Mouse (Mus musculus): ENCODE data around the gene Rab15.
"Not testable (repeated sequence)": the region's sequence is repeated elsewhere in the genome, so short reads cannot be mapped to it uniquely, and the experiment has no call there.

Rab15 gene

DNA sequence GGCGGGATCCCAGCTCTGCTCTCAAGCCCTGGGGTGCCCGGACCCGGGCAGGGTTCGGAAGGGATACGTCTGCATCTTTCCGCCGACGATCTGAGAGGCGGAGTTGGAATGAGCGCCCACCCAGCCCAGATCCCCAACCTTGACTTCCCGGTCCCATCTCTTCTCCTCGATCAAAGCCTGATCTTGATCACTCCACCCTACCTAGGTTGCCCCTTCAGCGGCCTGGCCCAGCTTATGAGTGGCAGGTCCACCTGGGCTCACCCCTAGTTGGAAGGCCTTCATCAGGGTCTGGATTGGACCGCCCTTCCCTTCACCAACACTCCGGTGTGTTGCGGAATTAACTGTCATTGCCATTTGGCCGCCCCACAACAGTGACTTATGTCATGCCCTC, at the start of gene Rab15:
Gene Rab15 (minus strand): TSS at position 258 of the 391 bp plus-strand sequence.
- no peak for DNase-seq

DNA sequence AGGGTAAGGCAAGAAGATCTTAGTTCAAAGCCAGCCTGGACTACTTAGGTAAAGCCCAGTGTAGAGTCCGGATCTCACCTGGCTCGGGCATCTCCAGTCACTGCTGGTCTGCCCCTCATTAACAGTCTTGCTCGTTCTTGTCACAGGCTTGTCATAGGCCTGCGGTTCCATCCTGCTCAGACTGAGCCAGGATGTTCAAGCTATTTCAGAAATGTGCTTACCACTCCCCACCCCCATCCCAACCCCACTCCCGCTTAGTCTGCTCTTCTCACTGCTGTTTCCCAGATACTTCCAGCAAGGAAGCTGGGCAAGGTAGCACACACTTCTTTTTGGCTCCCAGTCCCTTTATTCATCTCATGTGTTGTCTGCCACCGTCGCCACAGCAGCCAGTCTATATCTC, 46.9 kb upstream of the Rab15 start:
- DNase-seq, result no peak

DNA sequence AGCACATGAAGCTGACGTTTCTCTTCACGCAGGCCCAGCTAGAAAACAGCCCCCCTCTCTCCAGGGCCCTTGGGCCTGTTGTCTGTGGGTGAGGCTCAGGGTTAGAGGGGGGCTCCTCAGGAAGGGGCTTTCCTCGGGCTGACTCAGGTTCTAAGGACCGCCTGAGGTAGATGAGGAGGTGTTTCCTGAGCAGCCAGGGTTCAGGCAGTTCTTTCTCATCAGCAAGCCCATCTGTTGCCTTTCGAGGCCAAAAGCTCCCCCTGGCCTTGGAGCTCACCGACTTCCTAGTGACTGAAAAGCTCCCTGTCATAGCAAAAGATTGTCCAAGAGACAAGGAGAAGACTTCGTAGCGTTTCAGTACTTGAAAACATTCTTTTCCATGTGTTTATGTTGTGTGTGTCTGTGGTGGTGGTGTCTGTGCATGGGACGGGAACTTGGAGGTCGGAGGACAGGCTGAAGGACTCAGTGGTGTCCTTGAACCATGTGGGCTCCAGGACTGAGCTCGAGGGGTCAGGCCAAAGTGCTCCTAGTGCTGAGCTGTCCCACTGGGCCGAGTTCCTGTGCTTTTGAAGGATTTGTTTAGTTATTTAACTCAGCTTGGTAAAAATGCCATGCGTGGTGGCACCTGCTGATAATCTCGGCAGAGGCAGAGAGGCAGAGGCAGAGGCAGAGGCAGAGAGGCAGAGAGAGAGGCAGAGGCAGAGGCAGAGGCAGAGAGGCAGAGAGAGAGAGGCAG, 45.9 kb upstream of the Rab15 start:
- no peak for DNase-seq

DNA sequence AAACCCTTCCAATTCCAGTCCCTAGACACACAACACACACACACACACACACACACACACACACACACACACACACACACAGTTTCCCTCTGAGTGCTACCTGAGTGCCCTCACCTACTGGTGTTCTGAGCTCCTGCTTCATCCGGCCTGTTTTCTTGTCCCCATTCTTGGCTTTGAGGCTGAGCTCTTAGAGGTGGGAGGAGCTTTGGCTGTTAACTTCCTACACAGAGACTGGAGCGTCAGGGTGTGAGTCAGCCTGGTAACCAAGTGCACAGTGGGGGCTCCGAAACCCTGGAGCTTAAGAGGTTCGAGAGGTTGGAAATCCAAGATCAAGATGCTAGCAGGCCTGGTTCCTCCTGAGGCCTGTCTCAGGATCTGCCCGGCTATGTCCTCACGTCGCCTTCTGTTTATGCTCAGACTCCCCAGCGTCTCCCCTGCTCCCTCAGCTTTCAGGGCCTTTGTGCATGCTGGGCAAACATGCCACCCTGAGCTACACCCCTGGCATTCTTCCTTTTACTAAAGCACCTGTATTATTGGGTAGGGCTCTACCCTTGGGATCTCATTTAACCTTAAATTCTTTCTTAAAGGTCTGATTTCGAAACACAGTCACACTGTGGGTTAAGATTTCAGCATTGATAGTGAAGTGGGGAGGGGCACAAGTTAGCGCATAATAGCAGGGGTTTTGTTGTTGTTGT, 45.0 kb upstream of the Rab15 start:
- DNase-seq, result peak; percentile 27

DNA sequence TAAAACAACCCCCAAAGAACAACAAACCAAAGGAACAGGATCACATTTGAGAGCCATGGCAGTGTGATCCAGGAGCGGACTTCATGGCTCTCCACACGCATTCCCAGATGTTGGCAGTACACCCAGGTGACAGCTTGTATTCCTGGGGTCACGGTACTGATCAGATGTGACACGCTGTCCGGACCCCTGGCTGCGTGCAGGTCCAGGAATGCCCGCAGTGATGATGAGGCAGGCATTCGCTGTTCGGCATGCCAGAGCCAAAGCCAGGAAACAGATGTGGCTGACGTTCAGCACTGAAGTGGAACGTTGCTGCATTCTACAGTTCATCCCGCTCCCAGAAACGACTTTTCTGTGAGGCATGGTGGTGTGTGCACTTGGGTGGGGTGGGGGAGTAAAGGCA, 42.6 kb upstream of the Rab15 start:
- no peak for DNase-seq

DNA sequence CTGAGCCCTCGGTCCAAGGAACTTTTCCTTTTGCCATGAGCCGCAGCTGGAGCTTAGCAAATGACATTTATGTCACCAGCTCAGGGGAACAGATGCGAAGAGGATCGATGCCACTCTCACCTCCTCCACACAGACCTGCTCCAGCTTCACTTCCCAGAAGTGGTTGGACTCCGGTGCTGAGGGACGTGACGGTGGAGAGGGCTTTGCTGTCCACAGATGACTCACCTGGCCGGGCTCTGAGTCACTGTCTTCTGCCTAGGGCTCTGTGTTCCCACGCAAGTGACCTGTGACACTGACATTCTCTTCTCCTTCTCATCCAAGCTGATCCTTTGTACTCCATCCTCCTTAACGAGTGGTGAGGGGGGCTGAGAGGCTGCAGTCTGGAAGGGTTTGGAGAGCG, 40.9 kb upstream of the Rab15 start:
- DNase-seq, result no peak

DNA sequence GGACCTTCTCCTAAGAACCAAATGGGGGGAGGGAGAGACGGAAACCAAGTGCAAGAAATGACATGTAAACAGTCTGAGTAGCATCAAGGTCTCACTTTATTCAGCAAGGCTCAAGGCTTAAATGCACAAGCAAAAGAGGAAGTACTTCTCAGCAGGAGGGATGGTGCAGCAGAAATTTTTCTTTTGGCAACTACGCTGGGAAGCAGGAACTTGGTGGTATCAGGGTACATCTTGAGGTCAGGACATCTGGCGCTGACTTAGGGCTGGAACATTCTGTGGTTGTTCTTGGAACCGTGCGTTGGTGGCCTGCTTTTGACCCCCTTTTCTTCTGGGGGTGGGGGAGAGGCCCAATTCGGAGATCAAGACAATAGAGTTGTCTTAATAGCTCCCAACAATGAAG, 36.1 kb upstream of the Rab15 start:
- not testable (repeated sequence) for DNase-seq

DNA sequence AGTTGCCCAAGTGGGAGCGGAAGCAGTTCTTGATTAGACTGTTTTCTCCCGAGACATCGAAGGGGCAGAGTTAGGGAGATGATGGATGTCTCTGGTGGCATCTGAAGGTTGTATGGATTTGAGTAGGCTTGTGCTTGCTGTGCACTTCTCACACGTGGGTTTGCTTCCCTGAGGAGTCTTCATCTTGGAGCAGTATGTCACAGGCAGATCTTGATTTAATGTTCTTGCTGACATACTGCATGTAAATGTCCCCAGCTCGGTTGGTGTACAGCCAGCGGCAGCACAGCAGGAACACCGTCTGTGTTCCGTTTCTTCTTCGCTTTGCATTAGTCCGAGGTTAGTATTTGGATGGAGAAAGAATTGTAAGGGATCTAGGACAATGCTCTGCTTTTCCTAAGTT, 34.4 kb upstream of the Rab15 start:
- DNase-seq, result no peak

DNA sequence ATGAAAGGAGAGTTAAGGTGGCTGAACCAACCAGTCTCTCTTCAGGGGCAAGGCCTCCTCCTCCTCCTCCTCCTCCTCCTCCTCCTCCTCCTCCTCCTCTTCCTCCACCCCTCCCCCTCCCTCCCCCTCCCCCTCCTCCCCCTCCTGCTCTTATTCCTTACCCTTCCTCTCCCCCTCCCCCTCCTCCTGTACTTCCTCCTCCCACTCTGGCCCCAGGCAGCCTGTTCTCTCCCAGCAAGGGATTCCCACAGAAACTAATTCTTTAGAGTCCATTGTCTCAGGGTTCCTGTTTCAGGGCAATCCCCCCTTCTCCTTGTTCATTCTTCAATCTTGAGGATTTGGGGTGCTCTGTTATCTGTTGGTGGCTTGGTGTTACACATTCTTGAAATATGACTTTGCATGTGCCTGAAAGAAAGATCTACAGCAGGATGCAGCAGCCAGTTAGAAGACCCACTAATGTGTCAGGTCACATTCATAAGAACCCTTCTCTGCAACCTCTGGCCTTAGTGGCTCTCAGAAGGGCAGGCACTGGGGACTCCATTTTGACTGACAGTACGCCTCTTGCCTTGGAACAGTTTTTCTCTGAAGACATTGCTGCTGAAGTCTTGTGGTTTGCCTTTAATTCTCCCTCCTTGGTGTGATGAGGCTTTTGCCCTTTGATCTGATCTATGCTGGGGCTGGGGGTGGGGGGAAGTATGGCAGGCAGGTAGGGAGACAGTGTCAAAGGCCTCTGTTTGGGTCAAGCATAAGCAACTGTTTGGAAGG, 30.9 kb upstream of the Rab15 start:
- no peak for DNase-seq

DNA sequence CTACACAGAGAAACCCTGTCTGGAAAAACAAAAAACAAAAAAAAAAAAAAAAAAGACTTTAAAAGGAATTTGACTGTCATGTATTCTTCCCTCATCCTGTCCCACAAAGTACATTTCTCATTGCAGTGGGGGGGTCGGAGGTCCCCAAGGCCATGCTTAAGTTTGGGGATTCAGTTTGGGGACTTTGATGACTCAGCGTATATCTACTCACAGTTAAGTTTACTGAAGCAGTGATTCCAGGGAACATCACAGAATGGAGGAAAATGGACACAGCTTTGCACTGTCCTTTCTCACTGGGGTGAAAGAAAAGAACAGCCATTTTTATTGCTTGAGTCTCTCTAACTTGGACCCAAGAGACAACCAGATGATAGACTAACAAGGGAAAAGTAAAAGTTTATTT, 29.7 kb upstream of the Rab15 start:
- no peak for DNase-seq

DNA sequence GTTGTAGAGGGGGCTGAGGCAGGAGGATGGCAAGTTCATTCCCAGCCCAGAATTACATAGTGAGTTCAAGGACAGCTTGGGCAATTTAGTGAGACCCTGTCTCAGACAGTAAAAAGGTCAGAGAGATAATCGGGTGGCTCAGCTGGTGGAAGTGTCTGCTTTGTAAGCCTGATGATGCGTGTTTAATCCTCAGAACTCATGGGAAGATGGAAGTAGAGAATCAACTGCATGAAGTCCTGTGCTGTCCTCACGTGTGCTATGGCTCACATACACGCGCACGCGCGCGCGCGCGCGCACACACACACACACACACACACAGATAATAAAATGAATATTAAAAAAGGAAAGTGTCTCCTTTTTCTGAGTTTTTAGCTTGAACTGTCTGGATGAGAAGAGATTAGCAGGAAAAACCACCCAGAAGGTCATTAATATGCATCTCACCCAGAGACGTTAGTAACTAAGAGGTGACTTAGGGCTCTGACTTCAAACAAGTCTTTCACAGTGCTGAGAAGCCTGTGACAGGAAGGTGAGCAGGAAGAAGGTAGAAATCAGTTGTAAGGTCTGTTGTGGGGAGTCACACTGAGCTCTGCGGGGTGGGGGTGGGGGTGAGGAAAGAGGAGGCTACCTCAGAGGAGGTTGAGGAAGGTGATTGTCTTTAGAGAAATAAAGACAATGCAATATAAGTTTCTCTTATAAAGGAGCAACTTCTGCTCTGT, 21.8 kb upstream of the Rab15 start:
- no peak for DNase-seq

DNA sequence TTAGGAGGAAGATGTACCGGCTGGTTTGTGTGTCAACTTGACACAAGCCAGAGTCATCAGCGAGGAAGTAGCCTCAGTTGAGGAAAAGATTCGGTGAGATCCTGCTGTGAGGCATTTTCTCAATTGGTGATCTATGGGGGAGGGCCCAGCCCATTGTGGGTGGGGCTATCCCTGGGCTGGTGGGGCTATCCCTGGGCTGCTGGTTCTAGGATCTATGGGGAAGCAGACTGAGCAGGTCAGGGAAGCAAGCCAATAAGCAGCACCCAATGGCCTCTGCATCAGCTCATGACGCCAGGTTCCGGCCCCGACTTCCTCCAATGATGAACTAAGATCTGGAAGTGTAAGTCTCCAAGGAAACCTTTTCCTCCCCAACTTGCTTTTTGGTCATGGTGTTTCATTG, 17.4 kb upstream of the Rab15 start:
- DNase-seq, result no peak

DNA sequence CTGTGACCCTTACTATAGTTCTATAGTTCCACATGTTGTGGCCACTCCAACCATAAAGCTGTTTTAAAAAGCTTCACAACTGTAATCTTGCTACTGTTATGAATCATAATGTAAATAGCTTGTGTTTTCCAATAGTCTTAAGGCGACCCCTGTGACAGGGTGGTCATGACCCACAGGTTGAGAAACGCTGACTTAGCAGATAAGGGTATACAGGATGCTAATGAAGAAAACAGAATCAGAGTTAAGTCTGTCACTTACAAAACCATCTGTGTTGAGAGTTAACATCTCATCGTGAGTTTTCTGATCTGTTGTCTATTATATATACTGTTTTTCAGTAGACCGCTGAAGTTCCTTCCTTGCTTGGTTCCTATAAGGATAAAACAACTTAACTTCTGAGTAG, 16.6 kb upstream of the Rab15 start:
- DNase-seq, result no peak

DNA sequence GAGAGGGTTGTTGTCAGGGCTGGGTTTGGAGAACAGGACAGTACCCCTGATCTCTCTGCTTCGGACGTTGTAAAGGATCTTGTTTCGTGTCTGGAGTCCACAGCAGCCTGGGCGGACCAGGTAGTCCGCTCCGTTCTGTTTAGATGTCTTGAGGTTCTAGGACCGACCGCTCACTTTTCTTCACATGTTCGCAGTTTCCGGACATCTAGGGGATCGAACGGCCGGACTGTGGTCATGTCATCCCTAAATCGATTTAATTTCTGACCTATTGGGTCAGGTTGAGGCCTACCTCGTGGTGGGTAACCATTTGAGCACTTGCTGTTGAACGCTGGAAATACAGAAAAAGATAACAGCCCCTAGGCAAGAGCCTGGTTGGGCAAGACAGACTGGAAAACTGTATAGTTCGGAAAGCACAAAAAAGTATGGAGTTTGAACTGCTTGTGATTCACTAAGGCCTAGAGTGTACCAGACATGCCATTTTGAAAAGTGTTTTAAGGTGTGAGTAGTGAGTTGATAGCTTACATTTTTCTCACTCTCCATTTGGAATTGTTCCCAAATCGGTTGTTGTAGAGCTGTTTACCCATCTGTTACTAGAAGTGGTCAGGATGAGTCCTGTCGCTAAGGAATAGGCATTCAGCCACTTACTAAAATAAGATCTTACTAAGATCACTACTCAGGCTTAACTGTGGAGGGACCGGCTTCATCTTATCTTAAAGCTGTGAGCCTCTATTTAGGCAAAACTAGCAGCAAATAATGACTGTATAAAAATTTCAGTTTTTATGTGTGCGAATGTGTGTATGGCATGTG, 15.3 kb upstream of the Rab15 start:
- no peak for DNase-seq

DNA sequence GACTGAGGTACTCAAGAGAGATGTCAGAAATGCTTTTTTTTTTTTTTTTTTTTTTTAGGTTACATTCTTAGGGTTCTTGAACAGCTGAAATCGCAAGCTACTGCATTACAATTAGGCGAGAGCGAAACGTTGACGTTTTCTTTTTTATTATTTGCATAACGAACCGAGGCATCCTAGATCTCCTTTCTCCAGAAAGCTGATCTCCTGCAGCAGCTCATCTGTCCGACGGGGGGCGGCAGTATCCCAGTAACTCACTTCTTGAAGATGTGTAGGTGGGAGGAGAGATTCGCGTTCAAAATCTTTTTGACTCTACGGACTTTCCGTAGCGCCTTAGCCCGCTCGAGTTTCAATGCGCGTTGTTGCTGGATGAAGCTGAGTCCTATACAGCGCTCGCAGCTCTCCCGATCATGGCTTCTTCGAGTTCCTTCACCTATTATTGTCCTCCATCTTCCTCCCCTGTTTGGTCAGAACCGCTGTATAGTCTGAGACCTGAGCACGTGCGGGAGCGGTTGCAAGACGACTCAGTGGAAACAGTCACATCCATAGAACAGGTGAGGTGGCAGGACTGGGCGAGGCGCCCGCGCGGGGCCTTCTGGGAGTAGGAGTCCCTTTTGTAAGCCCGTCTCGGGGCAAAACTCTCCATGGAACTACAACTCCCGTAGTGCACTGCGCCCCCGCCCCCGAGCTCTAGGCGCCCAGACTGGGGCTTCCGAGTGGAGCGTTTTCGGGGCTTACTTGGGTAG, 14.6 kb upstream of the Rab15 start:
- peak; percentile 98 for DNase-seq

DNA sequence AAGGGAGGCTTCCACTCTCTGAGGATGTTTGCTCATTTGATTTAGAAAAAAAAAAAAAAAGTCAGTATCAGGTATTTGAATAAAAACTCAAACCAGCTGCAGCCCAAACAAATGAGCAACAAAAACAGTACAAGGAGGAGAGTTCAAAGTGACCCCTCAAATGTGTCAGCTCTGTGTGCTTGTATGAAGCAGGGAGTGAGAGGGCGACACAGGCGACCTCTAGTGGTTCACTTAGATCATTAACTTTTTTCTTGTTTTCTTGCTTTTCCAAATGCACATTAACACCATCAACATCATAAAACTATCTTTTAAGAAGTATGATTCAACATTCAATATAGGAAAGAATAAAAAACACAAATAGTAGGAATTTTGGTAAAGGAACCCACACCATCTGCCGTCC, 10.0 kb upstream of the Rab15 start:
- DNase-seq, result no peak

DNA sequence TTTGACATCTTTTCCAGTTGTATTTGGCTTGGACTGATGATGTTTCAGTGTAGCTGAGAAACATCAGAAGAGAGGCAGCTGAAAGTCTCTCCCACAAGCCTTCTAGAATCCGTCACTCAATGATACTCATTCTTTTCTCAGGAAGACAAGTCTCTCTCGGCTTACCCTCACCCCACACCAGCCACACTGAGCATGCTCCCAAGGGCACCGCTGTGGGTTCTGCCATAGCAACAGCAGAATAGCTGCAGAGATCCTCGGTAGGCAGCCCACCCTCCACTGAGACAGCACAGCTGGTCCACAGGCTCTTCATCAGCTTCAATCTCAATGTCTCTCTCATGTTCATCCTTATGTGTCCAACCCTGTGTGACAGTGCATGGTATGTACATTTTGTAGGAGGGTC, 2.6 kb upstream of the Rab15 start:
- DNase-seq, result no peak

DNA sequence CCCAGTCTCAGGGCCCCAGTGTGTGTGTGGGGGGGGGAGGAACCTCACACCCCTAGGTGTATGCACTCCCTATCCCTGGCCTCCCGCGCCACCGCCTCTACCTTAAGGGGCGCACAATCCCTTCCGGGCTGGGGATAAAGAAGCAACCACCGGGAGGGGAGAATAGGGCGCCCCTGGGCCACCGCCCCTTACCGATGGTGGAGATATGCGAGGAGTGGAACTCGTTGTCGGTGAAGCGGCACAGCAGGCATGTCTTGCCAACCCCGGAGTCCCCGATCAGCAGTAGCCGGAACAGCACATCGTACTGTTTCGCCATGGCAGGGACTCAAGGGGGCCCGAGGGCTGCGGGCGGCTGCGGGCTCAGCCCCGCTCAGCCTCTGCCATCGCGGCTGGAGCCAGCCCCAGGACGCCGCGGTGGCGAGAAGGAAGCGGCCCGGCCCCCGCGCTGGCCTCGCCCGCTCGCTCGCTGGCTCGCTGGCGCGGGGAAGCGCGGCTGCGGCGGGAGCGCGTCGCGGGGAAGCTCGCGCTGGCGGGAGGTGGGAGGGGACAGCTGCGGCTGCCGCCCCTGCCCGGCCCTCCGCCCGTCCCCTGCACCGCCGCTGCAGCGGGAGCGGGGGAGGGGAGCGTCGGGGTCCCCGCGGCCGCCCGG, 582 bp downstream of the Rab15 start:
- DNase-seq, result no peak

DNA sequence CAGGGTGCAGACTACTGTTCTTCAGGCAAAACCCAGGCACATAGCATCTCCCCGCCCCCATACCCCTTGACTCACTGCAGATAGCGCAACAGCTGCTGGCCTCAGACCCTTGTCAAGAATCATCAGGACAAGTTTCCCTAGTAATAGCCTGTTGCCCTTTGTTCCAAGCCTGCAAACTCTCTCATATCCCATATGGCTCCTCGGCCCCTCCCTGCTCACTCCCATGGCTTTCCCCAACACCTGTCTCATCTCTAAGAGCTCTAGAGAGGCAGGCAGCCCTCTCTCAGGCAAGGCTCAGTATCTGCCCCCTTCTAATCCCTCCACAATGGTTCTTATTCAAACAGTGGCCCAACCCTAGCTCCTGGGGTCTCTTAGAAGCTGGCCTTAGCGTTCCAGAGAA, 2.1 kb downstream of the Rab15 start:
- no peak for DNase-seq

DNA sequence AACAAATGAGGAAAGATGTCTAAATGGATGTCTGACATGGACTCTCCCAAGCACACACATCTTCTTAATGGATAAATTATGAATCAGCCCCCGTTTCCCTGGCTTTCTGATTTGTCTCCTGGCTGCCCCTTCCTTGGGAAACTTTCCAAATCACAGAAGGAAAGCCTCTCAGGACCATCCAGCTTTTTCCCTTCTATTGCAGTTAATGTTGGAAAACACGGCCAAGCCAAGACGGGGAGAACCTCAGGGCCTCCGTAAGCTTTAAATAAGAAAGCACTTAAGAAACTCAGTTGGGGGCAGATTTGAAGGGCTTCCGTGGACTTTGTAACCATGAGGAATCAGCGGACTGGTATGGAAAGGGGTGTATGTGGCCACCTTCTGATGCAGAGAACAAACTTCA, 2.9 kb downstream of the Rab15 start:
- no peak for DNase-seq

DNA sequence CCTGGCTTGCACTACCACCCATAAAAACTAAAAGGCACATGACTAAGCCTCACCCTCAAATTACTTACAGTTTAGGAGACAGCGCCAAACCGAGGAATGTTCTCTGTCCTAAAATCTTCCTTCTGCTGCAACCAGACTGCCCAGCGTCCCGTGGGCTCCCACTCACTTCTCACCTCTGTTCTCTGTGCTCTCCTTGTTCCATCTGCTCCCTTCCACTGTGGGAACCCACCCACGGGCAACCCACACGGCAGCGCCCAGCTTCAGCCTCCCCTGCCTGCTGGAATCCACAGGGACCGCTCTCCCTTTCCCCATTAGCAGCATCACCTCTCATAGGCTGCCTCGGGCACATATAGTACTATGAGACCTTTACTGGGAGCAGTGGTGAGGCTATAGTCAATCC, 3.8 kb downstream of the Rab15 start:
- peak; percentile 72 for DNase-seq
